Mouse (Mus musculus): ENCODE results near the gene Cyp2c66. TPM values are rescaled to one million over a fixed set of nuclear protein-coding genes. Genes with fewer than 3 reads are reported as not detected.
"Not testable (repeated sequence)": the region's sequence is repeated elsewhere in the genome, so short reads cannot be mapped to it uniquely, and the experiment has no call there.

The Cyp2c66 gene
- not detected in 2 replicates for polyA plus RNA-seq (2015; fragmentation: Nextera tagmentation; extraction: Ambion mirVana)

DNA sequence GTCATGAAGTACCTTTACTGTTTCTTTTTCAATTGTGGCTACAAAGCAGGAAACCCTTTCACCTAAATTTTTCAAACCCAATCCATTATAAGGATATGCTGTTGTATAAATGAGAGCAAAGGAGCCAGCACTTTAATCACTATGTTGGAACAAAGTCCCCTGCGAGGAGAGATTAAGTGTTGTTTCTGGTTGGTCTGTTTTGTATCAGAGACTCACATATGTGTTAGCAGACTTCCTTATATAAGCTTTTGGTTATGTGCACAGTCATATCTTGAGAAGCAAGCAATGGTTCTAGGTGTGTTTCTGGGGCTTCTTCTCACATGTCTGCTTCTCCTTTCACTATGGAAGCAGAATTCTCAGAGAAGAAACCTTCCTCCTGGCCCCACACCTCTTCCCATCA lies at the start of gene Cyp2c66:
Gene Cyp2c66 (plus strand): TSS at position 255 of the 400 bp plus-strand sequence.
- 48% methylated on average over 1 of the region's 1 CpGs for WGBS (ENCODE audit: insufficient replicate concordance)

DNA sequence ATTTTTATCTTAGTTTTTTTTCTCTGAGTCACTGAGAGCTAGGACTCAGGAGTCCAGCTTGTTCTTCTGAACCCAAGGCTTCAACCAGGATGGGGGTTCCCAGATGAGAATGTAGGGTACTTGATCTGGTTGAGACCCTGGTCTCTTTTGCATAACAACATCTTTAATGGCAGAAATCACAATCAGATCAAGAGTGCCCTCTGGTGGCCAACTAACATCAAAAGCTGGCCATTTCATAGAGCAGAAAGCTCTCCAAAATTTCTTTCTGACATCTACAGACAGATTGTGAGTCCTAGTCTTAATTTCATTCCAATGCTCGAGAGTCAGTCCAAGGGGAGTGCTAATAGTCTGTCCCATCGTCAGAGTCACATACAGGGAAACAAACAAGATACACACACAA lies 14.9 kb upstream of the Cyp2c66 start:
- H3K27me3 ChIP-seq (ENCODE audit: control insufficient read depth, insufficient read depth, low read depth, low read length); H3K36me3 ChIP-seq (ENCODE audit: control insufficient read depth, insufficient read depth); H3K4me2 ChIP-seq (ENCODE audit: low read depth, low read length); H3K4me1 ChIP-seq (ENCODE audit: control insufficient read depth, low read depth, low read length); ATAC-seq (ENCODE audit: low read depth); H3K9ac ChIP-seq (ENCODE audit: low read depth, low read length); H3K27ac ChIP-seq (ENCODE audit: low read length); H3K9me3 ChIP-seq (replicated peaks; ENCODE audit: control insufficient read depth, low read length); H3K4me3 ChIP-seq (ENCODE audit: low read depth, low read length): not testable (repeated sequence)
- 45% methylated on average over 2 of the region's 2 CpGs for WGBS (ENCODE audit: insufficient replicate concordance)

More for the DNA sequence above, at the start of gene Cyp2c66:
- no peak within 1 kb of the TSS for H3K4me3 ChIP-seq (ENCODE audit: low read depth, low read length)
- no peaks in the 10 kb centered on the region for H3K4me1 ChIP-seq (ENCODE audit: control insufficient read depth, low read depth, low read length)
- no peaks in the 10 kb centered on the region for H3K27me3 ChIP-seq (ENCODE audit: control insufficient read depth, insufficient read depth, low read depth, low read length)
- no peak within 1 kb of the TSS for H3K9ac ChIP-seq (ENCODE audit: low read depth, low read length)
- H3K9me3 ChIP-seq (replicated peaks; ENCODE audit: control insufficient read depth, low read length) = no peaks in the 10 kb centered on the region
- no peak within 1 kb of the TSS for H3K4me2 ChIP-seq (ENCODE audit: low read depth, low read length)
- no peaks in the 10 kb centered on the region for H3K36me3 ChIP-seq (ENCODE audit: control insufficient read depth, insufficient read depth)
- no peak within 1 kb of the TSS for H3K27ac ChIP-seq (ENCODE audit: low read length)
- no peak for ATAC-seq (ENCODE audit: low read depth)

DNA sequence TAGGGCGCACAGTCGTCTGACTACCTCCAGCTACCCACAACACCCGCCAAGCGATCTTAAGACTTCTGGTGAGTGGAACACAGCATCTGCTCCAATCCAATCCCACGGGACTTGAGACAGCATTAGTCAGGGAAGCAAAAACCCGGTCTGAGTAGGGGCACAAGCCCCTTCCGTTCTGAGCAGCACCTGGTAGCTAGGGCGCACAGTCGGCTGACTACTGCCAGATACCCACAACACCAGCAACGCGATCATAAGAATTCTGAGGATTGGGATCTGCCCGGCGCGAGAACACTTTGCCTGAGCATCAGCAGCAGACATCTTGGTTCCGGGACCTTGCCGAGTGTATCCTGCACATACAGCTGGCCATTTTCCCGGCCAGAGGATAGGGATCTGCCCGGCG lies 43.1 kb downstream of the Cyp2c66 start:
- not testable (repeated sequence) for H3K36me3 ChIP-seq (ENCODE audit: control insufficient read depth, insufficient read depth); H3K27ac ChIP-seq (ENCODE audit: low read length); H3K27me3 ChIP-seq (ENCODE audit: control insufficient read depth, insufficient read depth, low read depth, low read length); H3K9ac ChIP-seq (ENCODE audit: low read depth, low read length); H3K9me3 ChIP-seq (replicated peaks; ENCODE audit: control insufficient read depth, low read length); H3K4me1 ChIP-seq (ENCODE audit: control insufficient read depth, low read depth, low read length); H3K4me2 ChIP-seq (ENCODE audit: low read depth, low read length); ATAC-seq (ENCODE audit: low read depth); H3K4me3 ChIP-seq (ENCODE audit: low read depth, low read length)
- WGBS (ENCODE audit: insufficient replicate concordance) = 70% methylated on average over 19 of the region's 19 CpGs

Other genes with a start within 250 kb of the Cyp2c66 start
- gene Hells, start 183.0 kb upstream of the Cyp2c66 start, polyA plus RNA-seq (2015; fragmentation: Nextera tagmentation; extraction: Ambion mirVana) = 13.9 and 17.8 TPM in 2 replicates
- not detected in 2 replicates for gene Cyp2c55, start 106.9 kb upstream of the Cyp2c66 start, polyA plus RNA-seq (2015; fragmentation: Nextera tagmentation; extraction: Ambion mirVana)
- gene Cyp2c65, start 52.9 kb upstream of the Cyp2c66 start, polyA plus RNA-seq (2015; fragmentation: Nextera tagmentation; extraction: Ambion mirVana) = 0.20 TPM in 1 of 2 replicates, not detected in the other
- not detected in 2 replicates for gene Cyp2c29, start 155.5 kb downstream of the Cyp2c66 start, polyA plus RNA-seq (2015; fragmentation: Nextera tagmentation; extraction: Ambion mirVana)